Mouse (Mus musculus) cortical plate, adult 2 months (tissue): ENCODE measurements around the gene Ccdc58.
"Not testable (repeated sequence)": the region's sequence is repeated elsewhere in the genome, so short reads cannot be mapped to it uniquely, and the experiment has no call there.

Experiments used
- CTCF ChIP-seq: fragments of 200-500 bp; IDR thresholded peaks from 2 replicates; pipeline ENCODE4 v1.5.1; 2011; ENCODE audit warnings: mild to moderate bottlenecking, control low read depth, low read length; ENCODE audit not compliant: insufficient read depth; ENCODE audit errors: extremely low read depth
- POLR2A ChIP-seq: fragments of 200-500 bp; IDR thresholded peaks from 2 replicates; pipeline ENCODE4 v1.6.1; 2011; ENCODE audit warnings: mild to moderate bottlenecking, low read length, control low read depth; ENCODE audit not compliant: insufficient read depth; ENCODE audit errors: extremely low read depth

DNA sequence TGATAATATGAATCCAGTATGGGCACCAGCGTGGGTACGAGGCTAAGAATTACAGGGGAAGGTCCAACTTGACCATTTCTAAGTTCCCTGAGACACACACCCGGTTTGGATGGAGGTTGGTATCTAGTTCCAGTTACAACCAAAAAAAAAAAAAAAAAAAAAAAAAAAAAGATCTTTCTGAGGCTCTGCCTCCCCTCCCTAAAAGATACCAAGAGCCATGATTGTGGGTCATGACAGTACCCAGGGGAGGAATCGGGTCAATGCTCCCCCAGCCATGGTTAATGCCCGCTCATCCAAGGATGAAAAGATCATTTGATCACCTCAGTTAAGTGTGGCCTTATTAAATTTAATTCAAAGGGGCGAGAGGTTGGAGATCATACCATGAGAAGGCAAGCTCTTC lies 44.3 kb downstream of the Ccdc58 start:
- not testable (repeated sequence) for TF ChIP-seq CTCF, POLR2A
